Mouse (Mus musculus): ENCODE data around the gene Myo5c. TPM values are rescaled to one million over a fixed set of nuclear protein-coding genes. Genes with fewer than 3 reads are reported as not detected.
A peak's percentile ranks its signal among the peaks of the same experiment; 100 is the strongest.

Myo5c gene
- polyA plus RNA-seq, 1 experiment from 2014 or later: 1.9 TPM

- H3K4me2 ChIP-seq (replicated peaks; ENCODE audit: low read depth): no peak overlapping the region
- H3K9ac ChIP-seq (ENCODE audit: low read depth, low read length): no peak overlapping the region
- no peak for TF ChIP-seq CTCF (IDR thresholded peaks at IDR 0.05; ENCODE audit: low read depth)
- ATAC-seq: no peak
- H3K27ac ChIP-seq (ENCODE audit: low read depth, low read length): no peak overlapping the region
- H3K36me3 ChIP-seq (ENCODE audit: control insufficient read depth, insufficient read depth): no peaks in the 10 kb centered on the region
- H3K27me3 ChIP-seq (replicated peaks; ENCODE audit: control insufficient read depth, insufficient read depth, low read length): no peaks in the 10 kb centered on the region
- no peaks in the 10 kb centered on the region for H3K4me1 ChIP-seq (replicated peaks; ENCODE audit: control insufficient read depth, insufficient read depth, low read length)
- no peaks in the 10 kb centered on the region for H3K9me3 ChIP-seq (ENCODE audit: control insufficient read depth)
- H3K4me3 ChIP-seq (ENCODE audit: low read depth, low read length): no peak overlapping the region
- WGBS: 45% methylated on average over 7 of the region's 7 CpGs
Observed at GRCm38 (mm10) chr9:75304286-75304685, 72.5 kb downstream of the Myo5c start.

- no peaks in the 10 kb centered on the region for H3K4me1 ChIP-seq (replicated peaks; ENCODE audit: control insufficient read depth, insufficient read depth, low read length)
- H3K9me3 ChIP-seq (ENCODE audit: control insufficient read depth): no peaks in the 10 kb centered on the region
- WGBS: 83% methylated on average over 11 of the region's 11 CpGs
- H3K4me3 ChIP-seq (ENCODE audit: low read depth, low read length): no peak within 1 kb of the TSS
- H3K27ac ChIP-seq (ENCODE audit: low read depth, low read length): no peak within 1 kb of the TSS
- no peaks in the 10 kb centered on the region for H3K36me3 ChIP-seq (ENCODE audit: control insufficient read depth, insufficient read depth)
- no peak within 1 kb of the TSS for H3K4me2 ChIP-seq (replicated peaks; ENCODE audit: low read depth)
- no peaks in the 10 kb centered on the region for H3K27me3 ChIP-seq (replicated peaks; ENCODE audit: control insufficient read depth, insufficient read depth, low read length)
- no peak for ATAC-seq
- no peak for TF ChIP-seq CTCF (IDR thresholded peaks at IDR 0.05; ENCODE audit: low read depth)
- H3K9ac ChIP-seq (ENCODE audit: low read depth, low read length): no peak within 1 kb of the TSS
Observed at GRCm38 (mm10) chr9:75306126-75306898, 74.5 kb downstream of the Myo5c start, which contains the start of gene Gnb5. TSS of gene Gnb5 (plus strand) at chr9:75306288.

- H3K9ac ChIP-seq (ENCODE audit: low read depth, low read length): no peak overlapping the region
- H3K4me2 ChIP-seq (replicated peaks; ENCODE audit: low read depth): no peak overlapping the region
- H3K36me3 ChIP-seq (ENCODE audit: control insufficient read depth, insufficient read depth): no peaks in the 10 kb centered on the region
- H3K4me1 ChIP-seq (replicated peaks; ENCODE audit: control insufficient read depth, insufficient read depth, low read length): no peaks in the 10 kb centered on the region
- no peak overlapping the region for H3K4me3 ChIP-seq (ENCODE audit: low read depth, low read length)
- no peak for ATAC-seq
- no peaks in the 10 kb centered on the region for H3K27me3 ChIP-seq (replicated peaks; ENCODE audit: control insufficient read depth, insufficient read depth, low read length)
- TF ChIP-seq CTCF (IDR thresholded peaks at IDR 0.05; ENCODE audit: low read depth): no peak
- WGBS: 86% methylated on average over 5 of the region's 5 CpGs
- no peaks in the 10 kb centered on the region for H3K9me3 ChIP-seq (ENCODE audit: control insufficient read depth)
- no peak overlapping the region for H3K27ac ChIP-seq (ENCODE audit: low read depth, low read length)
Observed at GRCm38 (mm10) chr9:75307015-75307414, 75.2 kb downstream of the Myo5c start.

GRCm38 (mm10) chr9:75308621-75309020 is 76.8 kb downstream of the Myo5c start:
- Histone ChIP-seq H3K9ac (ENCODE audit: low read depth, low read length) (no peak overlapping the region), H3K27ac (ENCODE audit: low read depth, low read length) (no peak overlapping the region), H3K4me1 (replicated peaks; ENCODE audit: control insufficient read depth, insufficient read depth, low read length) (no peaks in the 10 kb centered on the region), H3K9me3 (ENCODE audit: control insufficient read depth) (no peaks in the 10 kb centered on the region), H3K4me3 (ENCODE audit: low read depth, low read length) (no peak overlapping the region), H3K36me3 (ENCODE audit: control insufficient read depth, insufficient read depth) (no peaks in the 10 kb centered on the region), H3K27me3 (replicated peaks; ENCODE audit: control insufficient read depth, insufficient read depth, low read length) (no peaks in the 10 kb centered on the region), H3K4me2 (replicated peaks; ENCODE audit: low read depth) (no peak overlapping the region)
- 56% methylated on average over 5 of the region's 5 CpGs for WGBS
- no peak for TF ChIP-seq CTCF (IDR thresholded peaks at IDR 0.05; ENCODE audit: low read depth)
- ATAC-seq: no peak

- H3K27me3 ChIP-seq (replicated peaks; ENCODE audit: control insufficient read depth, insufficient read depth, low read length): no peaks in the 10 kb centered on the region
- no peaks in the 10 kb centered on the region for H3K9me3 ChIP-seq (ENCODE audit: control insufficient read depth)
- H3K9ac ChIP-seq (ENCODE audit: low read depth, low read length): no peak overlapping the region
- H3K36me3 ChIP-seq (ENCODE audit: control insufficient read depth, insufficient read depth): no peaks in the 10 kb centered on the region
- 23% methylated on average over 4 of the region's 4 CpGs for WGBS
- no peak overlapping the region for H3K4me3 ChIP-seq (ENCODE audit: low read depth, low read length)
- H3K4me2 ChIP-seq (replicated peaks; ENCODE audit: low read depth): no peak overlapping the region
- ATAC-seq: no peak
- peaks cover 5% of the 10 kb centered on the region; the same call in 1 of the 2 replicates for H3K4me1 ChIP-seq (replicated peaks; ENCODE audit: control insufficient read depth, insufficient read depth, low read length)
- peak; percentile 89 for TF ChIP-seq CTCF (IDR thresholded peaks at IDR 0.05; ENCODE audit: low read depth)
- H3K27ac ChIP-seq (ENCODE audit: low read depth, low read length): no peak overlapping the region
Observed at GRCm38 (mm10) chr9:75312008-75312407, 80.2 kb downstream of the Myo5c start.

- no peak overlapping the region for H3K27ac ChIP-seq (ENCODE audit: low read depth, low read length)
- ATAC-seq: no peak
- no peaks in the 10 kb centered on the region for H3K9me3 ChIP-seq (ENCODE audit: control insufficient read depth)
- H3K27me3 ChIP-seq (replicated peaks; ENCODE audit: control insufficient read depth, insufficient read depth, low read length): no peaks in the 10 kb centered on the region
- H3K4me2 ChIP-seq (replicated peaks; ENCODE audit: low read depth): peak overlapping the region; percentile 94
- H3K4me3 ChIP-seq (ENCODE audit: low read depth, low read length): peak overlapping the region; percentile 76
- peak overlapping the region; percentile 60; the same call in 1 of the 2 replicates for H3K9ac ChIP-seq (ENCODE audit: low read depth, low read length)
- peak; percentile 29 for TF ChIP-seq CTCF (IDR thresholded peaks at IDR 0.05; ENCODE audit: low read depth)
- H3K36me3 ChIP-seq (ENCODE audit: control insufficient read depth, insufficient read depth): no peaks in the 10 kb centered on the region
- WGBS: 28% methylated on average over 11 of the region's 11 CpGs
- peaks cover 5% of the 10 kb centered on the region; the same call in 1 of the 2 replicates for H3K4me1 ChIP-seq (replicated peaks; ENCODE audit: control insufficient read depth, insufficient read depth, low read length)
Observed at GRCm38 (mm10) chr9:75313138-75313831, 81.5 kb downstream of the Myo5c start.

Data from intestine, postnatal 0 days (tissue).